Mouse (Mus musculus) stomach, embryonic 14.5 days (tissue): ENCODE results near the gene Phf1. TPM values are rescaled to one million over a fixed set of nuclear protein-coding genes. Genes with fewer than 3 reads are reported as not detected.

Experiments used
- ATAC-seq: fragments of 200-750 bp; cut with Nextera tagmentation; 2 replicates; pipeline ENCODE4 v1.8.0; 2017; ENCODE audit warnings: low read depth, moderate TSS enrichment; ENCODE audit not compliant: insufficient number of reproducible peaks, insufficient read depth, low FRiP score
- H3K27ac ChIP-seq: fragments of 300-500 bp; sonication (generic); 2 replicates; pipeline ENCODE4 v1.5.1; 2014; ENCODE audit warnings: mild to moderate bottlenecking, low read length, moderate library complexity, mixed read lengths
- H3K27me3 ChIP-seq: fragments of 300-500 bp; sonication (generic); 2 replicates; pipeline ENCODE4 v1.6.1; 2014; ENCODE audit warnings: low read length, control low read depth, mixed read lengths; ENCODE audit not compliant: control insufficient read depth, insufficient read depth
- H3K36me3 ChIP-seq: fragments of 300-500 bp; sonication (generic); 2 replicates; pipeline ENCODE4 v1.6.1; 2014; ENCODE audit warnings: mild to moderate bottlenecking, control low read depth, low read length, moderate library complexity, mixed read lengths; ENCODE audit not compliant: control insufficient read depth, insufficient read depth
- H3K4me1 ChIP-seq: fragments of 300-500 bp; sonication (generic); 2 replicates; pipeline ENCODE4 v1.6.1; 2014; ENCODE audit warnings: low read length, control low read depth, mixed read lengths; ENCODE audit not compliant: control insufficient read depth, insufficient read depth
- H3K4me2 ChIP-seq: fragments of 300-500 bp; sonication (generic); replicated peaks from 2 replicates; pipeline ENCODE4 v1.6.1; 2014; ENCODE audit warnings: low read depth, low read length, control low read depth
- H3K4me3 ChIP-seq: fragments of 300-500 bp; sonication (generic); 2 replicates; pipeline ENCODE4 v1.5.1; 2014; ENCODE audit warnings: low read depth, low read length, control low read depth
- H3K9ac ChIP-seq: fragments of 300-500 bp; sonication (generic); replicated peaks from 2 replicates; pipeline ENCODE4 v1.6.1; 2014; ENCODE audit warnings: low read depth, mild to moderate bottlenecking, control low read depth, low read length, moderate library complexity, mixed read lengths
- H3K9me3 ChIP-seq: fragments of 300-500 bp; sonication (generic); 2 replicates; pipeline ENCODE4 v1.6.1; 2016; ENCODE audit warnings: low read depth, low read length, control low read depth; ENCODE audit not compliant: control insufficient read depth
- WGBS: fragments of 180-500 bp; shearing (Covaris S2); extraction: QIAGEN DNeasy Blood & Tissue Kit; methylation state at CpG from one replicate; pipeline ENCODE4 v1.1.7; 2014; 5-methylcytosine and 5-hydroxymethylcytosine counted together
- polyA plus RNA-seq: library from polyadenylated mRNA; unstranded; fragments of >200 nt; fragmentation: Nextera tagmentation; extraction: Ambion mirVana; gene quantifications from 2 replicates; pipeline ENCODE4 v1.2.1, GENCODE M21; 2014

Gene Phf1
- polyA plus RNA-seq, 1 experiment from 2014 or later = 8.9 TPM

DNA sequence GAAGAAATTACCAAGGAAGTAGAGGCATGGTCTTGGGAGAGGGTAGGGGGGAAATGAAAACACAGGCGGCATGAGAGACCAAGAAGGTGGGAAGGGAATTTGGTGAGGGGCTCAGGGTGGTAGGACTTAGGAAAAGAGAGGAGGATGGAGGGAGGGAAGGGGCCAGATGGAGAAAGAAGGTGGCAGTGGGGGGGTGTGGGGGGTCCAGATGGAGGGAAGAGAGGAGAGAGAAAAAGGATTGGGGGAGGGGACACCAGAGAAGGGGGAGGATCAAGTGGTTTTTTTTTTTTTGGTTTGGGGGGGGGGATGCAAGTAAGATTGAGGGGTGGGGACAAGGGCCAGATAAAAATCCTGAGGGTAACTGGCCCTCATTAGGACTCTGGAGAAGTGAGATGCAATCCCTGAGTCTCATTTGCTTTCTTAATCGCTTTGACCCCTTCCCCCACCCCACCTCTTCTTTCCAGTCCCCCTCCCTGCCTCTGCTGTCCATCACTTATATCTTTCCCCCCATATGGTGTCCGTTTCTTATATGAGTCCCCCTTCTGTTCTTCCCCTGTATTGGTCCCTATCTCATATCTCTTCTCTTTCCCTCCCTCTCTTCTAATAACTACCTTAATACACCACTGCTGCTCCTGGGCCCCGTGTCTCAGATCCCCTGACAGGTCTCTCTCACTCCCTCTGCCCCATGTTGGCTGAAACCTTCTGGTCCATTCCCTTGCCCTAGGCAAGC is 9.2 kb downstream of the Phf1 start:
- 18% methylated on average over 4 of the region's 4 CpGs for WGBS
- peaks cover 40% of the 10 kb centered on the region for H3K4me1 ChIP-seq

DNA sequence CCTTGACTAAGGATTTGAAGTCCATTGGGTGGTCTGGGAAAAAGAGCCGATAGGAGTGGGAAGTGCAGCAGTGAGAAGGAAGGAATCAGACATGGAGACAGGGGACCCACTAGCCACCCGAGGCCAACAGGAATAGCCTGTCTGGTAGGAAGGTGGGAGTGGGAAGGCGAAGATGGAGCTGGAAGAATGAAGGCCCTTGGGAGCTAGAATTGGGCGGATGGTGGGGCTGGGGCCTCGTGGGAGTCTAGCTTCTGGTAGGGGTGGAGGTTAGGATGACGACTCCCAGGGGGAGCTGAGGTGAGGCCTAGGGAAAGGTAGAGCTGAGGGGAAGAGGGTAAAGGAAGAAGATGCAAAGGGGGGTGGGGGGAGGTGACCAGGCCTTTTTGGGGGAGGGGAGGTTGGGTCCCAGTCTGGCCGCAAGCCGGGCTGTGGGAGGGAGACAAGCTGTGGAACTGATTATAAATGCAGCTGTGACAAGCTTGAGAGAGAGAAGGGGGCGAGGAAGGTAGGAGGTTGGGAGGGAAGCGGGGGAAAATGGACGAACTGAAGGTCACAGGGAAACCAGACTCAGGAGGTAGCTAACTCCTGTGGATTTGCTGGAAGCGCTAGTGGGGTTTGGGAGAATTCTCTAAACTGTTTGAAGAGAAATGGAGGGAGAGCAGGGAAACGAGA is 13.1 kb downstream of the Phf1 start:
- H3K4me3 ChIP-seq = peak overlapping the region; percentile 35
- no peaks in the 10 kb centered on the region for H3K36me3 ChIP-seq
- H3K9ac ChIP-seq = peak overlapping the region; percentile 53
- H3K27me3 ChIP-seq = no peaks in the 10 kb centered on the region
- peaks cover 42% of the 10 kb centered on the region for H3K4me1 ChIP-seq
- no peaks in the 10 kb centered on the region for H3K9me3 ChIP-seq
- peak overlapping the region; percentile 72 for H3K27ac ChIP-seq
- ATAC-seq = no peak
- H3K4me2 ChIP-seq = peak overlapping the region; percentile 82
- WGBS = 27% methylated on average over 13 of the region's 13 CpGs

More for the DNA sequence above, 9.2 kb downstream of the Phf1 start:
- no peaks in the 10 kb centered on the region for H3K9me3 ChIP-seq
- peak overlapping the region; percentile 39 for H3K4me3 ChIP-seq
- H3K27me3 ChIP-seq = no peaks in the 10 kb centered on the region
- peak overlapping the region; percentile 51 for H3K4me2 ChIP-seq
- peak overlapping the region; percentile 31; the same call in 1 of the 2 replicates for H3K9ac ChIP-seq
- peak overlapping the region; percentile 72; the same call in 1 of the 2 replicates for H3K27ac ChIP-seq
- ATAC-seq = no peak
- peaks cover 4% of the 10 kb centered on the region; the same call in 1 of the 2 replicates for H3K36me3 ChIP-seq

DNA sequence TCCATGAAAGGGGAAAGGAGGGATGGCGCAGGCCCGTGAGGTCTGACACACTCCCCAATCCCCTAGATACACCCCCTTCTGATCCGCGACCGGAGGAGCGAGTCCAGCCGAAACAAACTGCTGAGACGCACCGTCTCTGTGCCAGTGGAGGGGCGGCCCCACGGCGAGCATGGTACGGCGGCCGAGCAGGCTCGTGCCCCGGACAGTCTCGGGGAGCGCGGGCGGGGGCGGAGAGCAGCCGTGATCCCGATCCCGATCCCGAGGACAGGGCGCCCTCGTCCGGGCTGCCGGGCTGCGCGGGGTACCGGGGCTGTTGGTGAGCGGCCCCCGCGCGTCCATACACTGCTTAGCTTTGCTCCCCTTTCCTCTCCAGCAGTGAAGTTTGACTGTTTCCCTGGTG is 13.7 kb downstream of the Phf1 start:
- H3K4me2 ChIP-seq = peak overlapping the region; percentile 82
- H3K9ac ChIP-seq = peak overlapping the region; percentile 53
- peak overlapping the region; percentile 72 for H3K27ac ChIP-seq
- peak overlapping the region; percentile 35 for H3K4me3 ChIP-seq
- 3% methylated on average over 37 of the region's 37 CpGs for WGBS
- ATAC-seq = peak; percentile 51
- no peaks in the 10 kb centered on the region for H3K9me3 ChIP-seq
- H3K4me1 ChIP-seq = peaks cover 45% of the 10 kb centered on the region
- H3K36me3 ChIP-seq = no peaks in the 10 kb centered on the region
- no peaks in the 10 kb centered on the region for H3K27me3 ChIP-seq

DNA sequence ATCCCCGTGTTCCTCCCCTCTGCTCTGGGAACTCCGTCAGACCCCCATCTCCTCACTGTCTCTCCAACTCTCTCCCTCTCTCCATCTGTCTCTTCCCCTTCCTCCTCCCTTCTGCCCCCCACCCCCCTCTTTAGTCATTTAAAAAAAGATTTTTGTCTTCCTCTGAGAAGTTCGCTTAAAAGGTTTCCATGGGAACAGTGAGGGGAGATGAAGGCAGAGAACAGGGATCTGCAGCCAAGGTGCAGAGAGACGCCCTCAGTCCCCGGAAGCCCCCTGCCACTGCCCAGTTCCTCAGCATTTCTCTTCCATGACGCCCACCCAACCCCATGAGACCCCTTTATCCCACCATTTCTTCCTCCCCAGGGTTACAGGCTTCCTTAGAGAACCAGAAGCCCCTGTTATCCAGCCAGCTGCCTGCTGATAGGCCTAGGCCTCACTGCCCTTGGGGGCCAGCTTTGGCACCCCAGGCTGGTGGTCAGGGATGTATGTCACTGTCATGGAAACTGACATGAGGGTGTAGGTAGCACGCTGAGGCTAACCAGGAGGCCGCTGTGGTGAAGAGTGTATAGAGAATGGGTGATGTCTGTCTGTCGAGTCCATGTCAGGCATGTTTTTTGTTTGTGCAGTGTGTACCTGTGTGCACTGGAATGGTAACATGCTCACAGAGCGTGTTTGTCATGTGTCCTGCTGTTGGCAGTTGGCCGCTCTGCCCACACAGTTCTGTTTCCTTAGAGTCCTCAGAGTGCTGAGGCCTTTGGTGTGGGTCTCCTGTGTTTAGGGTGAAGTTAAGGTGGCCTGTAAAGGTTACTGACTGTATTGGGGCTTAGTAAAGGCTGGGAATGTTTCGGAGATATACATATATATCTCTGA is 14.6 kb downstream of the Phf1 start:
- Histone ChIP-seq H3K9ac (no peak overlapping the region), H3K27ac (peak overlapping the region; percentile 72; the same call in 1 of the 2 replicates), H3K4me3 (peak overlapping the region; percentile 35; the same call in 1 of the 2 replicates), H3K36me3 (no peaks in the 10 kb centered on the region), H3K9me3 (no peaks in the 10 kb centered on the region), H3K4me1 (peaks cover 52% of the 10 kb centered on the region), H3K4me2 (peak overlapping the region; percentile 82; the same call in 1 of the 2 replicates), H3K27me3 (no peaks in the 10 kb centered on the region)
- ATAC-seq = no peak
- 58% methylated on average over 12 of the region's 12 CpGs for WGBS

DNA sequence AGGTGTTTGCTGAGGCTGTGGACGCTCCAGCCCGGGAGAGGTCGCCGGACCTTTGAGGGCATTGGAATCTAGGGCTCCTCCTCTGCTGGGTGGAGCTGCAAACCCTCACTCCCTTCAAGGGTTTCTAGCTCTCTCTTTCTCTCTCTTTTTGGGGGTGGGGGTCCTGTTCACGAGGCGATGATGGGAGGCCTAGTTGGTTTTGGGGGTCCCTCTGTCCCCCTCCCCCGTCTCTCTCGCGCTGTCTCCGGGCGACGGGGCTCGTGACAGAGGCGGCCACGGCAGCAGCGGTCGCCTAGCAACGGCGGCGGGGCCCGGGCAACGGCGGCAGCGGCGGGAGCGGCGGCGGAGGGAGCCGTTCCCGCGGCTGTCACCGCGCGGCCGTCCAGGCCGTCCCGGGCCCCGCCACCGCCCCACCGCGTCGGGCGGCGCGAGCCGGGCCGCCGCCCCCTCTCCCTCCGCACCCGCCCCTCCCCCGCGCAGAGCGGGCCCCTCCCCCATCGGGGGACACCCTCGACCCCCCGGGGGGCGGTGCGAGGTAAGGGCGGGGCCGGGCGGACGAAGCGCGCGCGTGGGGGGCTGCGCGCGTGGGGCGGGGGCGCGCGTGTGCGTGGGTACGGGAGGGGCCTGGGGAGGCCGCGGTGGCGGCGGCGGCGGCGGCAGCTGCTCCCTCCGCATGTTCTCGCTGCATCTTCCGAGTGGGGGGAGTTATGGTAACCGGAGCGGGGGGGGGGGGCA is 15.6 kb downstream of the Phf1 start:
- peak overlapping the region; percentile 53 for H3K9ac ChIP-seq
- H3K27ac ChIP-seq = peak overlapping the region; percentile 55; the same call in 1 of the 2 replicates
- no peaks in the 10 kb centered on the region for H3K27me3 ChIP-seq
- peak overlapping the region; percentile 82 for H3K4me2 ChIP-seq
- H3K36me3 ChIP-seq = no peaks in the 10 kb centered on the region
- no peaks in the 10 kb centered on the region for H3K9me3 ChIP-seq
- peaks cover 58% of the 10 kb centered on the region for H3K4me1 ChIP-seq
- under 1% methylated on average over 33 of the region's 87 CpGs for WGBS
- ATAC-seq = no peak
- H3K4me3 ChIP-seq = peak overlapping the region; percentile 55

DNA sequence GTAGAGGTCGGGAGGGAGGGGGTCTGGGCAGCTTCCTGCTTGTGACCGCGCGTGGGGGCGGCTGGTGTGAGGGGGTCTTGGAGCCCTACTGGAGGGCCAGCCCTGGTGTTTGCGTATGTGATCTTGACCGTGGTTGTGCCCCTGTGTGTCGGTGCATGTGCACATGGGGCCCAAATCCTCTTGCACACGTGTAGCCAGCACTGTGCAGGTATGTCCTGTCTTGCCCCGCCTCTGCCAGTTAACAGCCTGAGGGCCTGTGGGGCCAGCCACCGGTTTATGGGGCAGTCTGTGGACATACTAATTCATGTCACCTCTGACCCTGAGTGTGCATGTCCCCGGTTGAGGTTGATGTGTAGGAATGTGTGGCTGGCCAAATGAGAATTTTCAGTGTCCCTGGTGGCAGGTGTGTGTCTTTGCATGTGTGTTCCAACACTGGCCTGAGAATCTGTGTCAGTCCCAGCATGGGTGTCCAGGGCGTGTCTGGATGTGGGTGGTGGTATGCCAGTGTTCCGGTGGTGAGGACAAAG is 16.3 kb downstream of the Phf1 start:
- H3K9ac ChIP-seq = peak overlapping the region; percentile 53
- H3K27me3 ChIP-seq = no peaks in the 10 kb centered on the region
- no peaks in the 10 kb centered on the region for H3K36me3 ChIP-seq
- peaks cover 59% of the 10 kb centered on the region for H3K4me1 ChIP-seq
- WGBS = 8% methylated on average over 14 of the region's 14 CpGs
- peak overlapping the region; percentile 55 for H3K4me3 ChIP-seq
- peak overlapping the region; percentile 27; the same call in 1 of the 2 replicates for H3K27ac ChIP-seq
- H3K4me2 ChIP-seq = peak overlapping the region; percentile 82
- ATAC-seq = no peak
- no peaks in the 10 kb centered on the region for H3K9me3 ChIP-seq

DNA sequence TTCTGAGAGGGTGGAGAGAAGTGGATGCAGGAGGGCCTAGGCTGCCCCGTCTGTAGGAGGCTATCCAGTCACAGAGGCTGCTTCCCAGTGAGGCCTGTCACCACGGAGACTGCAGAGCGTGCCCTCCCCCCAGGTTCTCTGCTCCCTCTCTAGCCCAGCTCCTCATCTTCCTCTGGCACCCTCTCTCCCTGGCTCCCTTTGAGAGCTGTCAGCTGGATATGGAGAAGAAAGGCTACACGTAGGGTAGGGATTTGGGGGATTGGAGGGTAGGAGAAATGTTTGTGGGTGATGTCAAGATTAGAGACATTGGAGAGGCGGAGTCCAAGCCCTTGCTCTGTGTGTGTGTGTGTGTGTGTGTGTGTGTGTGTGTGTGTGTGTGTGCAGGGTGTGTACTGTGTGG is 17.0 kb downstream of the Phf1 start:
- Histone ChIP-seq H3K9me3 (no peaks in the 10 kb centered on the region), H3K27ac (no peak overlapping the region; the same call in 1 of the 2 replicates), H3K9ac (no peak overlapping the region), H3K36me3 (no peaks in the 10 kb centered on the region), H3K4me1 (peaks cover 59% of the 10 kb centered on the region), H3K4me3 (no peak overlapping the region), H3K27me3 (no peaks in the 10 kb centered on the region), H3K4me2 (0 out of 2 replicates have a peak overlapping the region, but pooled peaks have one; percentile 82)
- ATAC-seq = no peak
- WGBS = 43% methylated on average over 5 of the region's 5 CpGs
